Mouse (Mus musculus): ENCODE results near the gene Dctn3. TPM values are rescaled to one million over a fixed set of nuclear protein-coding genes. Genes with fewer than 3 reads are reported as not detected.
"Not testable (repeated sequence)": the region's sequence is repeated elsewhere in the genome, so short reads cannot be mapped to it uniquely, and the experiment has no call there.

Gene Dctn3
- polyA plus RNA-seq, 1 experiment from 2014 or later = 274 TPM

DNA sequence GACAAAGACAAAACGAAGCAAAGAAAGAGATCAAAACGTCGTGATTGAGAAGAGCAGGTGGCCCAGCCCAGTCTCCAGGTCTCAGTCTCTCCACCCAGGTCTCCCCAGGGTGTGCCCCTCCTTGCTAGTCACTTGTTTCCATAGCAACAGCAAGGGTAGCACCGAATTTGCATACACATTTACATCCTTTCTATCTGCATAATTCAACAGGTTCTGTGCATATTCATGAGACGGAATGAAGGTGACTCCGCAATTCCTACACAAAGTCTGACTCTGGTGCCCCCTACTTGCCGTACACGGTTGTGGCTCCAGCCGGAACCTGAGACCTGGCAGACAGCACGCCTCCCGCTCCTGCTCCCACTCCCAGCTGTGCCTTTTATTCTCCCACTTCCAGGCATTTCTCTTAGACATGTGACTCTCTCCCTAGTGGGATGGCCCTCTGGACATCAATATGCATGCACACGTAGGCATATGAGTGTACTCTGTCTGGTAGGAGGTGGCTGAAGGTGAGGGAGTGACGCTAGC lies 15.9 kb downstream of the Dctn3 start:
- Histone ChIP-seq H3K9ac (peak overlapping the region; percentile 22; the same call in 1 of the 2 replicates), H3K27ac (peak overlapping the region; percentile 32), H3K27me3 (ENCODE audit: control insufficient read depth, insufficient read depth, low read length) (no peaks in the 10 kb centered on the region), H3K4me2 (replicated peaks) (peak overlapping the region; percentile 31), H3K4me1 (replicated peaks; ENCODE audit: control insufficient read depth, insufficient read depth, low read length) (peaks cover 33% of the 10 kb centered on the region), H3K9me3 (ENCODE audit: control insufficient read depth, low read length) (no peaks in the 10 kb centered on the region), H3K4me3 (replicated peaks; ENCODE audit: low read length) (no peak overlapping the region), H3K36me3 (replicated peaks; ENCODE audit: control insufficient read depth, insufficient read depth) (no peaks in the 10 kb centered on the region)
- WGBS = under 1% methylated on average over 13 of the region's 13 CpGs
- ATAC-seq (ENCODE audit: low FRiP score) (peak; percentile 81), DNase-seq (ENCODE audit: low spot score) (peak; percentile 84)

DNA sequence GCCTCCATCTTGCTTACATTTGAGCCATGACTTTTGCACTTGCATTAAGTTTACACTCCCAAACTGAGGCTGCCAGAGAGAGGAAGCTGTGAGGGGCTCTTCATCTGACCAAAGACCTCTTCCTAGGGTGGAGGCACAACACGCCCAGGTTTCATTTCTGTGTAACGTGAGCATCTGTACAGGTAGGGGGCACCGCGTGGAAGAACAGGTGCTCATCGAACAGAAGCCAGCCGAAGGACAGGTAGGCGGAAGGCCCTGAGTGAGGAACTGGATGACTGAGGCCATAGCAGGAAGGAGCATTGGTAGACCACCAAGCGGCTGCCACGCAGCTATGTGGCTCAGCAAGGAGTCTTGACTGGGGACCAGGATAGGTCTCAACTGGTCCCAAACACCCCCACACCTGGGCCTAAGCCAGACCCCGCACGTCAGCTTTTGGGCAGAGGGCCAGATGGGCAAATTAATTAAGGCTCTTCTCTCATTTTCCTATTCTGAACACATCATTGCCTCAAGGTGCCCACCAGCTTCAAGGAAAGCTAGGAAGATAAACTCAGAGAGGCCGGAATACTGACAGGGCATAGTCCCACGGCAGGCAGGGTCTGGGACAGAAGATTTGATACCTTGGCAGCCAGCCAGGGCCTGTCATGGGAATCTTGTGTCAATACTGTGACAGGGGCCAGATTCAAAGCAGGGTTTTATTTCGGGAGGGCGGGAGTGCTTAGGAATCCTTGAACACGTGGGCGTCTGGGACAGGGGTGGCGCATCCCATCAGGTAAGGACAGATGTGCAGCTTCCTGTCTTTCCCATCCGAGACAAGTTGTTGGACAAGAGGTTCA lies 16.8 kb downstream of the Dctn3 start:
- DNase-seq (ENCODE audit: low spot score) (no peak), ATAC-seq (ENCODE audit: low FRiP score) (no peak)
- H3K9ac ChIP-seq = 0 out of 2 replicates have a peak overlapping the region, but pooled peaks have one; percentile 13
- no peaks in the 10 kb centered on the region for H3K27me3 ChIP-seq (ENCODE audit: control insufficient read depth, insufficient read depth, low read length)
- no peaks in the 10 kb centered on the region for H3K36me3 ChIP-seq (replicated peaks; ENCODE audit: control insufficient read depth, insufficient read depth)
- 50% methylated on average over 19 of the region's 19 CpGs for WGBS
- peak overlapping the region; percentile 31 for H3K4me2 ChIP-seq (replicated peaks)
- H3K9me3 ChIP-seq (ENCODE audit: control insufficient read depth, low read length) = no peaks in the 10 kb centered on the region
- H3K4me1 ChIP-seq (replicated peaks; ENCODE audit: control insufficient read depth, insufficient read depth, low read length) = peaks cover 24% of the 10 kb centered on the region
- H3K27ac ChIP-seq = peak overlapping the region; percentile 32; the same call in 1 of the 2 replicates
- no peak overlapping the region for H3K4me3 ChIP-seq (replicated peaks; ENCODE audit: low read length)

DNA sequence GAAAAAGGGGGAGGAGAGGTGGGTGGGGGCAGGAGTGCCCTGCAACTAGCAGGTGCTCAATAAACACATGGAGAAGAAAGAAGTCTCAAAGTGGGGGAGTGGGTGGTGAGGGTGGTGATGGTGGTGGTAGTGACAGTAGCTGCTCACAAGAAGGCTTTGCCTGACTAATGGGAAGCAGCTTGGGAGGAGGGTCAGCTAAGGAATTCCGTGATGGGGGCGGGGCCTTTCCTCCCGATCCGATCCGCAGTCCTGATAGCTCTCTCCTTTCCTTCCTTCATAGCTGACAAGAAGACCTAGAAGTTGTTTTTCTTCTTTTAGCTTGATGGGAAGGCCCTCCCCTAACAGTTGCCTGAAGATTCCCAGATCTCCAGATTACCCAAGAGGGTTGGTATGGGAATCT lies 18.3 kb downstream of the Dctn3 start:
- DNase-seq (ENCODE audit: low spot score) = no peak

DNA sequence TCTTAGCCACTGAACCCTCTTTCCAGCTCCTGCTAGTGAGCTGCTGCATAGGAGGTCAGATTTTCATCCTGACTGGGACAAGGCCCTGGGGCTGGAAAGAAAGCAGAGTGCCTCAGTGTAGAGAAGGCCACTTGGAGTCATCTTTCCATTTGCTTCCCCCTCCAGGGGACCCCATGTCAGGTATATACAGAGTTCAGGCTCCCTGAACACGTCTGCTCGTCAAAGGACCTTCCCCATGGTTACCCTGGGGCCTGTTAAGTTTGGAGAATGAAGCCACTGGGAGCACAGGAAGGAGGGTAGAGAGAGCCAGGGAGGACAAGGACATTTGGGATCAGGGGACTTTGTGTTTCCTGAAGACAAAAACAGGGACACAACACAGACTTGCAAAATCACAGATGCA lies 20.7 kb downstream of the Dctn3 start:
- not testable (repeated sequence) for H3K36me3 ChIP-seq (replicated peaks; ENCODE audit: control insufficient read depth, insufficient read depth); H3K4me2 ChIP-seq (replicated peaks); H3K4me3 ChIP-seq (replicated peaks; ENCODE audit: low read length); H3K27me3 ChIP-seq (ENCODE audit: control insufficient read depth, insufficient read depth, low read length); ATAC-seq (ENCODE audit: low FRiP score); H3K9me3 ChIP-seq (ENCODE audit: control insufficient read depth, low read length); H3K9ac ChIP-seq; DNase-seq (ENCODE audit: low spot score); H3K27ac ChIP-seq
- 73% methylated on average over 2 of the region's 2 CpGs for WGBS
- H3K4me1 ChIP-seq (replicated peaks; ENCODE audit: control insufficient read depth, insufficient read depth, low read length) = peaks cover 14% of the 10 kb centered on the region

More for the DNA sequence above, 18.3 kb downstream of the Dctn3 start:
- no peak overlapping the region for H3K4me3 ChIP-seq (replicated peaks; ENCODE audit: low read length)
- no peak for ATAC-seq (ENCODE audit: low FRiP score)
- peaks cover 24% of the 10 kb centered on the region for H3K4me1 ChIP-seq (replicated peaks; ENCODE audit: control insufficient read depth, insufficient read depth, low read length)
- H3K36me3 ChIP-seq (replicated peaks; ENCODE audit: control insufficient read depth, insufficient read depth) = no peaks in the 10 kb centered on the region
- WGBS = 6% methylated on average over 5 of the region's 5 CpGs
- no peak overlapping the region for H3K9ac ChIP-seq
- no peak overlapping the region for H3K4me2 ChIP-seq (replicated peaks)
- H3K27me3 ChIP-seq (ENCODE audit: control insufficient read depth, insufficient read depth, low read length) = no peaks in the 10 kb centered on the region
- H3K27ac ChIP-seq = no peak overlapping the region
- no peaks in the 10 kb centered on the region for H3K9me3 ChIP-seq (ENCODE audit: control insufficient read depth, low read length)

DNA sequence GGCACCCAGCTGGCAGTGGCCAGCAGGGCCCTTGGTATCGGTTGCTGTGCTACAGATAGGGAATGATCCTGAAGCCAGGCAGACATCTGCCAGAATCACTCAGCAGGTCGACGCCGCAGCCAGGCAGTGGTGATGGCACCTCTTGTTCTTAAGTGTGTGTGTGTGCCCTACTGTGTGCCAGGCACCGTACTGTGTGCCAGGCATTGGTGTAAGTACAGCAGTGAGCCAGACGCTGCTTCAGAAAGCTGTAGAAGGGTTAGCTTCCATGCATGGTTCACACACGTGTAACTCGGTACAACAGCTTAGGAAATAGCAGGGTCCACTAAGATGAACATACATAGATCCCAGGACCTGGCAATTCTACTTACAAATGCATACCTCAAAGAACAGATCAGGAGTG lies 22.7 kb downstream of the Dctn3 start:
- not testable (repeated sequence) for H3K27me3 ChIP-seq (ENCODE audit: control insufficient read depth, insufficient read depth, low read length); H3K36me3 ChIP-seq (replicated peaks; ENCODE audit: control insufficient read depth, insufficient read depth); H3K9ac ChIP-seq; H3K9me3 ChIP-seq (ENCODE audit: control insufficient read depth, low read length); H3K4me3 ChIP-seq (replicated peaks; ENCODE audit: low read length); H3K4me1 ChIP-seq (replicated peaks; ENCODE audit: control insufficient read depth, insufficient read depth, low read length); H3K27ac ChIP-seq; DNase-seq (ENCODE audit: low spot score); ATAC-seq (ENCODE audit: low FRiP score); H3K4me2 ChIP-seq (replicated peaks)
- 70% methylated on average over 2 of the region's 8 CpGs for WGBS

DNA sequence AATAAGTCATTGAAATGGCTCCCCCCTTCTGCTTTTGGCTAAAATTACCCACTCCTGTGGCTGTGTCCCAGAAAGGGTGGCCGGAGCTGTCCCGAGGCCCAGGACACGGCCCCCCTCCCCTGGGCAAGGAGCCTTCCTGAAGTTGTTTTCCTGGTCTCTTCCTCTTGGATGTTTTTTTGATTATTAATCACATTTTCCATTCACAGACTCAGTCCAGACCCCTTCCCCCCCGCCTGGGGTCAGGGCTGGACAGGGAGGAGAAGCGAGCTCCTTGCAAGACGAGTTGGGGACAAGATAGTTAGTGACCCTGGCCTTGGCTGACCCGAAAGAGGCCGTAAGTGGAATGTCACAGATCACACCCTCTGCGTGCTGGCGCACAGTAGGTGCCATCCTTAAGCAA lies 23.2 kb downstream of the Dctn3 start, which contains the start of gene Il11ra1:
Gene Il11ra1 (plus strand): TSS at position 207 of the 400 bp plus-strand sequence.
- whole genome bisulfite sequencing = 85% methylated on average over 7 of the region's 10 CpGs
- not testable (repeated sequence) for H3K4me3 ChIP-seq (replicated peaks; ENCODE audit: low read length); DNase-seq (ENCODE audit: low spot score); H3K9me3 ChIP-seq (ENCODE audit: control insufficient read depth, low read length); H3K27ac ChIP-seq; H3K4me1 ChIP-seq (replicated peaks; ENCODE audit: control insufficient read depth, insufficient read depth, low read length); ATAC-seq (ENCODE audit: low FRiP score); H3K9ac ChIP-seq; H3K36me3 ChIP-seq (replicated peaks; ENCODE audit: control insufficient read depth, insufficient read depth); H3K27me3 ChIP-seq (ENCODE audit: control insufficient read depth, insufficient read depth, low read length)
- peak within 1 kb of the TSS; percentile 37 for H3K4me2 ChIP-seq (replicated peaks)

DNA sequence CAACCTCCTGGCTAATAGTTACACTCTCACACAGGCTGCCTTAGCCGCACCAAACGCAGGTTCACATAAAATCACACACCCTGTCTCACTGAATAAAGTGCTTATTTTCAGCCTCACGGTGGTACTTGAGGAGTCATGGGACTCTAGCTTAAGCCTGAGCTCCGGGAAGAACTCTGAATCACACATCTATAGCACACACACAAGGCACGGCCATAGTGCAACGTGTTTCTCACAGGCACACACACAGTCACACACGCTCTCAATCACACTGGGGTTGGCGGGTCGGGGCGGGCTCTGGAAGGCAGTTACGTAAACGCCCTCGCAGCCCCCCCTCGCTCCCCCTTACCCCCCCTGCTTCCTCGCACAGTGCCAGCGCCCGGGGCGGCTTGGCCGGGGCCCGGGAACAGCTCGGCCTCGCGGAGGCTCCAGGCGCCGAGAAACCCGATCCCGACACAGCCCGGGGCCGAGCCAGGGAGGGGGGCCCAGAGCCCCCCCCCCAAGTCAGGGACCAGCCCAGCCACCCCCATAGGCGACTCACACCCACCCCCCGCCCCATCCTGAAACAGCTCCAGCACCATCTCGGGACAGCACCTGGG lies 24.5 kb downstream of the Dctn3 start:
- peak overlapping the region; percentile 37 for H3K4me2 ChIP-seq (replicated peaks)
- H3K4me1 ChIP-seq (replicated peaks; ENCODE audit: control insufficient read depth, insufficient read depth, low read length); H3K9ac ChIP-seq; H3K27me3 ChIP-seq (ENCODE audit: control insufficient read depth, insufficient read depth, low read length); H3K9me3 ChIP-seq (ENCODE audit: control insufficient read depth, low read length); H3K36me3 ChIP-seq (replicated peaks; ENCODE audit: control insufficient read depth, insufficient read depth); H3K27ac ChIP-seq; DNase-seq (ENCODE audit: low spot score); ATAC-seq (ENCODE audit: low FRiP score); H3K4me3 ChIP-seq (replicated peaks; ENCODE audit: low read length): not testable (repeated sequence)
- WGBS = 7% methylated on average over 19 of the region's 32 CpGs

DNA sequence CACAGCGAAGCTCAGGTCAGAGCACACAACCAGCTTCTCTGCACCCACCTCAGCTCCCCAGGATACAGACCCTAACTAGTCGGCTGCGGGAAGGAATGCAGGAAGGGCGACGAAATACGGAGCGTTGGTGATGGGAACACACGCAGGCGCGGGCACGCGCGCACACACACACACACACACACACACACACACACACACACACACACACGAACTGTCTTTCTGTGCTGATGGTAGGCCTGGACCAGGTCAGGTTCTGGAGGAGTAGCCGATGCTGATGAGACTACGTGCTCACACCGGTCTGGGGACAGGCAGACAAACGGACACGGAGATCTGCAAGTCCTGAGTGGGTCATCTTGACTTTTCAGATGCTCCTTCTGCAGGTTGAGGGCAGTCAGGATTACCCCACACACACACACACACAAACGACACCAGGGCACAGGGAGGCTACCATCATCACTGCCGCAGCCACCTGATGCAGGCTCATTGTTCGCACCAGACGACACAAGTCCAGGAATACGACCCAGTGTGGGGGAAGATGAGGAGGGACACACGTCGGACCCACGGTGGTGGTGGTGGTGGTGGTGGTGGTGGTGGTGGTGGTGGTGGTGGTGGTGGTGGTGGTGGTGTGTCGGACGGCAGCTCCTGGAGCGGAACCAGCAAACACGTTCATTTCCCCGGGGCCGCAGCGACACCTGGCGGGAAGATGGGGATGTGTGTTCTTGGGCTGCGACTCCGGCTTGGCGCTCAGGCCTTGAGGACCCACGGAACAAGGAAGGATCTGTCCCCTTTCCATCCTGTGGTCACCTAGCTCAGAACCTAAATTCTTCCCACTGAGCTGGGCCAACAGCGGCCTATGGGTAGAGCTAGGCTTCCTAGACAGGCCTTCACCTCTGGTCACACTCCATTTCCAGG lies 25.8 kb downstream of the Dctn3 start, which contains the start of gene Cntfr:
Gene Cntfr (minus strand): TSS at position 160 of the 912 bp plus-strand sequence.
- H3K9me3 ChIP-seq (ENCODE audit: control insufficient read depth, low read length); H3K27me3 ChIP-seq (ENCODE audit: control insufficient read depth, insufficient read depth, low read length); H3K36me3 ChIP-seq (replicated peaks; ENCODE audit: control insufficient read depth, insufficient read depth); H3K27ac ChIP-seq; ATAC-seq (ENCODE audit: low FRiP score); H3K4me1 ChIP-seq (replicated peaks; ENCODE audit: control insufficient read depth, insufficient read depth, low read length); H3K9ac ChIP-seq: not testable (repeated sequence)
- H3K4me2 ChIP-seq (replicated peaks) = peak within 1 kb of the TSS; percentile 43
- WGBS = 12% methylated on average over 32 of the region's 40 CpGs
- DNase-seq (ENCODE audit: low spot score) = peak; percentile 81
- peak within 1 kb of the TSS; percentile 15; the same call in 1 of the 2 replicates for H3K4me3 ChIP-seq (replicated peaks; ENCODE audit: low read length)

All from hindbrain, embryonic 14.5 days (tissue).